Mouse (Mus musculus): ENCODE measurements around the gene Ten1. TPM values are rescaled to one million over a fixed set of nuclear protein-coding genes. Genes with fewer than 3 reads are reported as not detected.

Ten1 gene
- polyA plus RNA-seq (2014; fragmentation: Nextera tagmentation; extraction: Ambion mirVana), result 77.0 and 97.9 TPM in 2 replicates

DNA sequence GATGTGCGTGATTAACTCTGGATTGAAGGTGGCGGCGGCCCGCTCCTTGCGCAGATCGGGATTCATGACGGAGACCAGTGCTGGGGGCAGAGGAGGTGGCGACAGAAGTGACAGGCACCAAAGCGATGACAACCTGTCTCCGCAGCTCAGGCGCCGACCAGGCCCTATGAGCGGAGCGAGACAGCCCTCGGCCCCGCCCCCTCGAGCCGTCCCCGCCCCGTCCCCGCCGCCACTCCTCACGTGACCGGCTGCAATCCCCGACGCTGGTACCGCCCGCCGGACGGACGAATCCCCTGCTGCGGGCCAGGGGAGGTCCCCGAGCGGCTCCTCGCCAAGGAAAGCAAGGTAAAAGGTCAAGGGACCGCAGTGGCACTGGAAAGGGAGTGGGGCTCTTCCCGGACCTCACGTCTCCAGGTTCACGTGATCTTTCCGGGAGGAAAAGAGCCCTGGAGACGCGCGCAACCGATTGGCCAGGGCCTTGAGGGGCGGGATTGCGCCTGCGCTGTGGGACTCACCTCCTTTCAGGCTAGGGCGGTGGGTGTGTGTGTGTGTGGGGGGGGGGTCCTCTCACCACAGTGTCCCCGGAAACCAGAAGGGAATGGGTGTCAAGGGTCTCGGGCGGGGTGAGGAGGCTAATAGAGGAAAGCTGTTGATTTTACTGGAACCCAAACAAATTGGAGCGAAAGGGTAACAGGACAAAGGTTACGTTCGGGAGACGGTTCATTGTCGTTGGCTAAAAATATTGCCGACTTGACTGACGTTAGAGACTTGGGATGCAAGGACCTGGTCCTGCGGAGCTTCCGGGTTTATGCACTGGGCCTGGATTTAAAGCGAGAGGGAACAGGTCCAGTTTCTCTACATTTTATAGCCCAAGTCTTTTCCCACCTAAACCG, at the start of gene Ten1, which contains the start of gene Acox1:
Gene Ten1, plus strand, starts transcription at position 217 of the 893 bp plus-strand sequence.
Gene Acox1, minus strand, starts transcription at position 407 of the 893 bp plus-strand sequence.
- H3K9ac ChIP-seq (replicated peaks; ENCODE audit: low read length), result peak within 1 kb of the TSS; percentile 85
- under 1% methylated on average over 61 of the region's 62 CpGs for WGBS
- ATAC-seq (ENCODE audit: low FRiP score, low TSS enrichment), result peak; percentile 98

DNA sequence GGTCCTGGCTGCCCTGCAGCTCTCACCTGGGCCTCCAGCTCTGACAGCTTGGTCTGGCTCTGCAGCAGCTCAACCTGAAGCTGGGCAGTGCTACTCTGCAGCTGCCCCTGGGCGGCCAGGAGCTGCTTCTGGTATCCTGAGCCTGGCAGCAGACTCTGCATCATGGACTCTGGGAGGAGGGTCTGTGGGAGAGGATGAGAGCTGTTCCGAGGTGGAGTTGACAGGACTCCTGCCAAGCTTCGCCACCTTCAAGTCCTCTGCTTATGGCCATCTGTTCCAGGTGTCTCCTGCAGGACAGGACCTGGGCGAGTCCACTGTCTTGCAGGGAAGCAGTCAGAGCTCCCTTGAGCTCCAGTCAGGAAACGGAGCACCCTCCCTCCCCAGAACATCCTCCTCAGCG, 49.3 kb upstream of the Ten1 start:
- no peak for ATAC-seq (ENCODE audit: low FRiP score, low TSS enrichment)
- 87% methylated on average over 6 of the region's 6 CpGs for WGBS
- H3K27ac ChIP-seq (replicated peaks; ENCODE audit: low read depth, low read length), result no peak overlapping the region

More for the DNA sequence above, at the start of gene Ten1, which contains the start of gene Acox1:
- Histone ChIP-seq H3K27ac (replicated peaks; ENCODE audit: low read depth, low read length) (peak within 1 kb of the TSS; percentile 99), H3K27me3 (ENCODE audit: control insufficient read depth, insufficient read depth, low read length) (no peaks in the 10 kb centered on the region), H3K9me3 (ENCODE audit: control insufficient read depth, low read length) (no peaks in the 10 kb centered on the region), H3K4me2 (ENCODE audit: low read length) (peak within 1 kb of the TSS; percentile 57), H3K36me3 (ENCODE audit: control insufficient read depth, insufficient read depth, low read length) (peaks cover 4% of the 10 kb centered on the region; the same call in 1 of the 2 replicates), H3K4me1 (ENCODE audit: control insufficient read depth, insufficient read depth, low read length) (peaks cover 11% of the 10 kb centered on the region), H3K4me3 (replicated peaks; ENCODE audit: low read depth, low read length) (peak within 1 kb of the TSS; percentile 75)
- peak; percentile 99 for DNase-seq

DNA sequence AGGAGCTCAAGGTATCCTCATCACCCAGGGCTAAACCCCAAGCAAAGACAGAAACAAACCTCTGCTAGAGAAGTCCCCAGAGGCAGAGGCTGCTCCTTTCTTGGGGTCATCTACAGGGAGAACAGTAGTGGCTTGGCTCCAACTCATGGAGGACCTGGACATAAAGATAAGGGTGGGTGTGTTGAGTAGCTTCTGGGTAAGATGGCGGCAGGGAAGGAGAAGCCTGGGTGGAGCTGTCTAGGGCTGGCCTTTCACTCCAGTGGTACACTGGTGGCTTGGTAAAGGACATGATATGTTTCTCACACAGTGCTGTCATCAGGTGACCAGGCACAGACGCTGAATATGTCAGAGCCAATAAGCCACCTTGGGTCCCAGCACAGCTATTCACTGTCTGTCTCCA, 47.7 kb upstream of the Ten1 start:
- no peaks in the 10 kb centered on the region for H3K27me3 ChIP-seq (ENCODE audit: control insufficient read depth, insufficient read depth, low read length)
- ATAC-seq (ENCODE audit: low FRiP score, low TSS enrichment) (no peak), DNase-seq (no peak)
- WGBS, result 96% methylated on average over 2 of the region's 2 CpGs
- H3K36me3 ChIP-seq (ENCODE audit: control insufficient read depth, insufficient read depth, low read length), result peaks cover 100% of the 10 kb centered on the region
- H3K9me3 ChIP-seq (ENCODE audit: control insufficient read depth, low read length), result no peaks in the 10 kb centered on the region
- H3K27ac ChIP-seq (replicated peaks; ENCODE audit: low read depth, low read length), result no peak overlapping the region
- H3K4me3 ChIP-seq (replicated peaks; ENCODE audit: low read depth, low read length), result no peak overlapping the region
- no peak overlapping the region for H3K9ac ChIP-seq (replicated peaks; ENCODE audit: low read length)
- H3K4me2 ChIP-seq (ENCODE audit: low read length), result no peak overlapping the region
- H3K4me1 ChIP-seq (ENCODE audit: control insufficient read depth, insufficient read depth, low read length), result no peaks in the 10 kb centered on the region

More for the DNA sequence above, 49.3 kb upstream of the Ten1 start:
- DNase-seq, result no peak
- no peak overlapping the region for H3K4me2 ChIP-seq (ENCODE audit: low read length)
- no peak overlapping the region for H3K4me3 ChIP-seq (replicated peaks; ENCODE audit: low read depth, low read length)
- H3K9ac ChIP-seq (replicated peaks; ENCODE audit: low read length), result no peak overlapping the region
- H3K4me1 ChIP-seq (ENCODE audit: control insufficient read depth, insufficient read depth, low read length), result no peaks in the 10 kb centered on the region
- H3K27me3 ChIP-seq (ENCODE audit: control insufficient read depth, insufficient read depth, low read length), result no peaks in the 10 kb centered on the region
- H3K9me3 ChIP-seq (ENCODE audit: control insufficient read depth, low read length), result no peaks in the 10 kb centered on the region
- peaks cover 100% of the 10 kb centered on the region for H3K36me3 ChIP-seq (ENCODE audit: control insufficient read depth, insufficient read depth, low read length)

DNA sequence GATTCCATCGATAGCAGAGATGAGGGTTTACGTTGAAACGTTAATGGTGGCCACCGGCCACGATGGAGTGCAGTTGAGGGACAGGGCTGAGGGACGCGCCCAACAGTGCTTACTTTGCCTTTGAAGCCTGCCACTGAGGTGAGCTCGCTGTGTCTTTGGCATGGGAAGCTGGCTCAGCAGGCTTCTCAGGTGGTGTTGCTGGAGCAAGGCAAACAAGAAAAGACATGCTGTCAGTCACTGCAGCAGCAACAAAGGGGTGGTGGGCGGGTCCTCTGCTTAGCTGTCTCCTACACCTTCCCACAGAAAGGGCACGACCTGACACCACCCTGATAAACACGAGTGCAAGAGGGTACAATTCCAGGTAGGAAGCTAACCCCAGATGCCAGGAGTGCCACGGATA, 37.3 kb upstream of the Ten1 start:
- no peak for ATAC-seq (ENCODE audit: low FRiP score, low TSS enrichment)
- DNase-seq, result no peak
- Histone ChIP-seq H3K4me2 (ENCODE audit: low read length) (no peak overlapping the region), H3K9me3 (ENCODE audit: control insufficient read depth, low read length) (no peaks in the 10 kb centered on the region), H3K36me3 (ENCODE audit: control insufficient read depth, insufficient read depth, low read length) (peaks cover 85% of the 10 kb centered on the region), H3K27ac (replicated peaks; ENCODE audit: low read depth, low read length) (no peak overlapping the region), H3K9ac (replicated peaks; ENCODE audit: low read length) (no peak overlapping the region), H3K4me1 (ENCODE audit: control insufficient read depth, insufficient read depth, low read length) (peaks cover 4% of the 10 kb centered on the region; the same call in 1 of the 2 replicates), H3K27me3 (ENCODE audit: control insufficient read depth, insufficient read depth, low read length) (no peaks in the 10 kb centered on the region), H3K4me3 (replicated peaks; ENCODE audit: low read depth, low read length) (no peak overlapping the region)
- WGBS, result 78% methylated on average over 12 of the region's 12 CpGs

DNA sequence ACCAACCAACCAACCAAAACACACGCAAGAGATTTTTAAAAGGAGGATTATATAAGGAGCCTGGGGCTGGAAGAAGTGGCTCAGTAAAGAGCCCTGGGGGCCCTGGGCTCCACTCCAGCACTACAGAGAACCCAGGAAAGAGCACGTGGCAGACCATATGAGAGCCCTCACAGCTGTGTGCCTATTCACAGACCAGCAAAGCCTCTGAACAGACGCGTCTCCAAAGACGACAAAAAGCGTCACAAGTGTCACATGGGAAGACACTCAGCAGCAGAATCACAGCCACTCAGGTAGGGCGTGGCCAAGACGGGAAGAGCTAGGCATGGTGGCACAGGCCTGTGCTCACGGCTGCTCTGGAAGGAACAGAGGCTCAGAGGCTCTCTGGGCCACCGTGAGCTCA, 36.5 kb upstream of the Ten1 start:
- no peak for DNase-seq
- no peak overlapping the region for H3K27ac ChIP-seq (replicated peaks; ENCODE audit: low read depth, low read length)
- no peaks in the 10 kb centered on the region for H3K9me3 ChIP-seq (ENCODE audit: control insufficient read depth, low read length)
- 70% methylated on average over 10 of the region's 10 CpGs for WGBS
- no peak overlapping the region for H3K4me3 ChIP-seq (replicated peaks; ENCODE audit: low read depth, low read length)
- H3K4me1 ChIP-seq (ENCODE audit: control insufficient read depth, insufficient read depth, low read length), result peaks cover 12% of the 10 kb centered on the region
- H3K9ac ChIP-seq (replicated peaks; ENCODE audit: low read length), result no peak overlapping the region
- no peaks in the 10 kb centered on the region for H3K27me3 ChIP-seq (ENCODE audit: control insufficient read depth, insufficient read depth, low read length)
- no peak overlapping the region for H3K4me2 ChIP-seq (ENCODE audit: low read length)
- no peak for ATAC-seq (ENCODE audit: low FRiP score, low TSS enrichment)
- peaks cover 77% of the 10 kb centered on the region for H3K36me3 ChIP-seq (ENCODE audit: control insufficient read depth, insufficient read depth, low read length)

DNA sequence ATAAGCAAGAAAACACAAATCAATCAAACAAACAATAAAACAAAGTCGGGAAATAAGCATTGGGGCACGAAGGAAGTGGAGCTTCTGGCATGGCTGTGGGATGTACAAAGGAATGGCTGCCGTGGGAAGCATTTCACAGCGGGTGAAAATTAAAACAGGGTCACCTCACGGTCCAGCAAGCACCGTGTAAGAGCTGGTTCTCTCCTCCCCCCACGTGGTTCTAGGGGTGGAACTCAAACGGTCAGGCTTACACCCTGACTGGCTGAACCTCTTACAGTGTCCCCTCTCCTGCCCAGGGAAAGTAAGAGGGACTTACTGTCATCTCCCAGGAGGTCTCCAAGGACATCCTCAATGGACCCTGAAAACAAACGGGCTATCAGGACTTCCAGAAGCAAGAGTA, 35.7 kb upstream of the Ten1 start:
- Histone ChIP-seq H3K27me3 (ENCODE audit: control insufficient read depth, insufficient read depth, low read length) (no peaks in the 10 kb centered on the region), H3K36me3 (ENCODE audit: control insufficient read depth, insufficient read depth, low read length) (peaks cover 69% of the 10 kb centered on the region), H3K9me3 (ENCODE audit: control insufficient read depth, low read length) (no peaks in the 10 kb centered on the region), H3K4me2 (ENCODE audit: low read length) (no peak overlapping the region), H3K9ac (replicated peaks; ENCODE audit: low read length) (no peak overlapping the region), H3K4me3 (replicated peaks; ENCODE audit: low read depth, low read length) (no peak overlapping the region), H3K27ac (replicated peaks; ENCODE audit: low read depth, low read length) (no peak overlapping the region), H3K4me1 (ENCODE audit: control insufficient read depth, insufficient read depth, low read length) (peaks cover 13% of the 10 kb centered on the region)
- 21% methylated on average over 9 of the region's 9 CpGs for WGBS
- DNase-seq (no peak), ATAC-seq (ENCODE audit: low FRiP score, low TSS enrichment) (no peak)

DNA sequence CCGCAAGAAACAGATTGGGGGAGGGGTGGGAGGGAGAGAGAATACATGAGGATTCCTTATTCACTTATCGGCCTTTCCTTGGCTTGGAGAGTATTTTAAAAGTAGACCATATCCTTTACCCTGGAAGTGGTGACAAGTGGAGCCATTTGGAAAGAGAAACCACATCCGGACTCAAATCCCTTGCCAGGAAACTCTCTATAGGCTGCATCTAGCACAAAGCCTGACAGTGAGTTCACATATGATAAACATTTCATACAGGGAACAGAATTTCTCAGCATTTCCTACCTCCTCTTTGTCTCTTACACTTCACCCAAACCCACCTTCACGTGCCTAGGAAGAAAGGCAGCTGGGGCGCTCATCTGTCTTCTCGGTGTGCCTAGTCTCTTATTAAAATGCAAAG, 31.4 kb upstream of the Ten1 start:
- DNase-seq (no peak), ATAC-seq (ENCODE audit: low FRiP score, low TSS enrichment) (no peak)
- 7% methylated on average over 6 of the region's 6 CpGs for WGBS
- Histone ChIP-seq H3K4me2 (ENCODE audit: low read length) (peak overlapping the region; percentile 80), H3K36me3 (ENCODE audit: control insufficient read depth, insufficient read depth, low read length) (peaks cover 42% of the 10 kb centered on the region), H3K4me3 (replicated peaks; ENCODE audit: low read depth, low read length) (peak overlapping the region; percentile 75), H3K4me1 (ENCODE audit: control insufficient read depth, insufficient read depth, low read length) (peaks cover 13% of the 10 kb centered on the region), H3K9me3 (ENCODE audit: control insufficient read depth, low read length) (no peaks in the 10 kb centered on the region), H3K9ac (replicated peaks; ENCODE audit: low read length) (peak overlapping the region; percentile 89), H3K27me3 (ENCODE audit: control insufficient read depth, insufficient read depth, low read length) (no peaks in the 10 kb centered on the region), H3K27ac (replicated peaks; ENCODE audit: low read depth, low read length) (peak overlapping the region; percentile 93)

DNA sequence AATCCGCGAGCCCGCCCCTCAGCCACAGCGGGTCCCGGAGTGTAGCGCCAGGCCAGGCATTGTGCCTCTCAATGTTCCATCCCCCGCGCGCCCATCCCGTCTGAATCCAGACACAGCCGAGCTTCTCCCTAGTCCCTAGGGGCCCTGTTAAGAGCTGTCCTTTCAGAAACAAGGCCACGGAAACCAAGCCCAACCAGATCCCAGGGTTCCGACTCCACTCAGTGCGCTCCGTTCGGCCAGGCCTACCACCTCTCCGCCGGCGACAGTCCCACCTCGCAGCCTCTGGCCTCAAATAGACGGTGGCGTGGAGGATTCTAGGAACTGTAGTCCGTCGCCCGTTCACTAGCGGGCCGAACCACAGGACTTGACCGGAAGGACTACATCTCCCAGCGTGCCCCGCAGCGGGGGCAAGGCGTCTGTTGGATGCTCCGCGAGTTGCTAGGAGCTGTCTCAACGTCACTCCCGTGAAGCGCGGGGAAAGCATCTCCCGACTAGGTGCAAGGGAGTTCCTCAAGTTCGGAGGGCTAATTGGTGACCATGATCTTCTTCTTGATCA, 30.7 kb upstream of the Ten1 start, which contains the start of gene Fbf1:
Gene Fbf1, minus strand, starts transcription at position 283 of the 556 bp plus-strand sequence.
- H3K4me3 ChIP-seq (replicated peaks; ENCODE audit: low read depth, low read length), result peak within 1 kb of the TSS; percentile 75
- no peaks in the 10 kb centered on the region for H3K9me3 ChIP-seq (ENCODE audit: control insufficient read depth, low read length)
- H3K27me3 ChIP-seq (ENCODE audit: control insufficient read depth, insufficient read depth, low read length), result no peaks in the 10 kb centered on the region
- H3K4me1 ChIP-seq (ENCODE audit: control insufficient read depth, insufficient read depth, low read length), result peaks cover 12% of the 10 kb centered on the region
- H3K4me2 ChIP-seq (ENCODE audit: low read length), result peak within 1 kb of the TSS; percentile 80
- peak within 1 kb of the TSS; percentile 93 for H3K27ac ChIP-seq (replicated peaks; ENCODE audit: low read depth, low read length)
- ATAC-seq (ENCODE audit: low FRiP score, low TSS enrichment), result peak; percentile 93
- H3K36me3 ChIP-seq (ENCODE audit: control insufficient read depth, insufficient read depth, low read length), result peaks cover 46% of the 10 kb centered on the region
- DNase-seq, result peak; percentile 98
- WGBS, result under 1% methylated on average over 40 of the region's 40 CpGs
- peak within 1 kb of the TSS; percentile 89 for H3K9ac ChIP-seq (replicated peaks; ENCODE audit: low read length)
